Mouse (Mus musculus): Measurements from ENCODE around the gene Dohh. TPM values are rescaled to one million over a fixed set of nuclear protein-coding genes. Genes with fewer than 3 reads are reported as not detected.

Gene Dohh
- polyA plus RNA-seq, 1 experiment from 2014 or later, result 94.0 TPM

- Histone ChIP-seq H3K4me1 (replicated peaks) (peaks cover 47% of the 10 kb centered on the region), H3K27ac (replicated peaks) (no peak overlapping the region), H3K9ac (no peak overlapping the region), H3K9me3 (no peaks in the 10 kb centered on the region), H3K36me3 (peaks cover 11% of the 10 kb centered on the region), H3K27me3 (peaks cover 18% of the 10 kb centered on the region), H3K4me3 (no peak overlapping the region), H3K4me2 (no peak overlapping the region)
- no peak for ATAC-seq (ENCODE audit: low FRiP score, low read depth)
- 77% methylated on average over 12 of the region's 12 CpGs for WGBS
Measured at GRCm38 (mm10) chr10:81362336-81362949, 21.8 kb upstream of the Dohh start.

GRCm38 (mm10) chr10:81363436-81364346 is 20.5 kb upstream of the Dohh start:
- peaks cover 23% of the 10 kb centered on the region for H3K36me3 ChIP-seq
- peak overlapping the region; percentile 50 for H3K4me2 ChIP-seq
- 12% methylated on average over 54 of the region's 54 CpGs for WGBS
- peak overlapping the region; percentile 21 for H3K4me3 ChIP-seq
- H3K27ac ChIP-seq (replicated peaks), result no peak overlapping the region
- peaks cover 18% of the 10 kb centered on the region for H3K27me3 ChIP-seq
- peaks cover 38% of the 10 kb centered on the region for H3K4me1 ChIP-seq (replicated peaks)
- no peak for ATAC-seq (ENCODE audit: low FRiP score, low read depth)
- H3K9ac ChIP-seq, result 0 out of 2 replicates have a peak overlapping the region, but pooled peaks have one; percentile 19
- H3K9me3 ChIP-seq, result no peaks in the 10 kb centered on the region

- Histone ChIP-seq H3K4me2 (peak overlapping the region; percentile 50), H3K9me3 (no peaks in the 10 kb centered on the region), H3K4me1 (replicated peaks) (peaks cover 29% of the 10 kb centered on the region), H3K9ac (no peak overlapping the region), H3K27me3 (peaks cover 18% of the 10 kb centered on the region), H3K4me3 (peak overlapping the region; percentile 21; the same call in 1 of the 2 replicates), H3K27ac (replicated peaks) (no peak overlapping the region), H3K36me3 (peaks cover 32% of the 10 kb centered on the region)
- 0 out of 2 replicates have a peak, but pooled peaks have one; percentile 8 for ATAC-seq (ENCODE audit: low FRiP score, low read depth)
- WGBS, result 13% methylated on average over 26 of the region's 28 CpGs
Measured at GRCm38 (mm10) chr10:81364666-81365065, 19.6 kb upstream of the Dohh start.

- Histone ChIP-seq H3K27ac (replicated peaks) (no peak overlapping the region), H3K27me3 (peaks cover 18% of the 10 kb centered on the region), H3K36me3 (peaks cover 36% of the 10 kb centered on the region), H3K9me3 (no peaks in the 10 kb centered on the region), H3K9ac (no peak overlapping the region), H3K4me2 (no peak overlapping the region), H3K4me1 (replicated peaks) (peaks cover 25% of the 10 kb centered on the region), H3K4me3 (no peak overlapping the region)
- 0 out of 2 replicates have a peak, but pooled peaks have one; percentile 5 for ATAC-seq (ENCODE audit: low FRiP score, low read depth)
- 44% methylated on average over 4 of the region's 4 CpGs for WGBS
Measured at GRCm38 (mm10) chr10:81365073-81365472, 19.2 kb upstream of the Dohh start.

GRCm38 (mm10) chr10:81365672-81366476 is 18.4 kb upstream of the Dohh start, which contains the start of gene 4930404N11Rik:
Gene 4930404N11Rik, minus strand, starts transcription at chr10:81365816.
- Histone ChIP-seq H3K4me3 (peak within 1 kb of the TSS; percentile 21; the same call in 1 of the 2 replicates), H3K27me3 (peaks cover 18% of the 10 kb centered on the region), H3K9ac (no peak within 1 kb of the TSS), H3K36me3 (peaks cover 44% of the 10 kb centered on the region), H3K4me2 (peak within 1 kb of the TSS; percentile 50), H3K9me3 (no peaks in the 10 kb centered on the region), H3K4me1 (replicated peaks) (peaks cover 25% of the 10 kb centered on the region), H3K27ac (replicated peaks) (no peak within 1 kb of the TSS)
- no peak for ATAC-seq (ENCODE audit: low FRiP score, low read depth)
- 16% methylated on average over 12 of the region's 12 CpGs for WGBS

GRCm38 (mm10) chr10:81366477-81367206 is 17.6 kb upstream of the Dohh start:
- H3K9me3 ChIP-seq, result no peaks in the 10 kb centered on the region
- H3K36me3 ChIP-seq, result peaks cover 49% of the 10 kb centered on the region
- ATAC-seq (ENCODE audit: low FRiP score, low read depth), result no peak
- H3K4me1 ChIP-seq (replicated peaks), result peaks cover 25% of the 10 kb centered on the region
- no peak overlapping the region for H3K4me2 ChIP-seq
- no peak overlapping the region for H3K4me3 ChIP-seq
- H3K27ac ChIP-seq (replicated peaks), result no peak overlapping the region
- peaks cover 18% of the 10 kb centered on the region for H3K27me3 ChIP-seq
- WGBS, result 78% methylated on average over 6 of the region's 6 CpGs
- no peak overlapping the region for H3K9ac ChIP-seq

- Histone ChIP-seq H3K36me3 (peaks cover 49% of the 10 kb centered on the region), H3K9me3 (no peaks in the 10 kb centered on the region), H3K27ac (replicated peaks) (no peak overlapping the region), H3K9ac (no peak overlapping the region), H3K27me3 (peaks cover 18% of the 10 kb centered on the region), H3K4me3 (no peak overlapping the region), H3K4me2 (no peak overlapping the region), H3K4me1 (replicated peaks) (peaks cover 25% of the 10 kb centered on the region)
- no peak for ATAC-seq (ENCODE audit: low FRiP score, low read depth)
- 60% methylated on average over 6 of the region's 6 CpGs for WGBS
Measured at GRCm38 (mm10) chr10:81367207-81367495, 17.1 kb upstream of the Dohh start.

GRCm38 (mm10) chr10:81375322-81375721 is 8.9 kb upstream of the Dohh start:
- H3K36me3 ChIP-seq, result peaks cover 23% of the 10 kb centered on the region
- no peaks in the 10 kb centered on the region for H3K9me3 ChIP-seq
- WGBS, result 92% methylated on average over 10 of the region's 10 CpGs
- no peak overlapping the region for H3K27ac ChIP-seq (replicated peaks)
- no peak overlapping the region for H3K9ac ChIP-seq
- H3K27me3 ChIP-seq, result no peaks in the 10 kb centered on the region
- no peak overlapping the region for H3K4me3 ChIP-seq
- H3K4me2 ChIP-seq, result no peak overlapping the region
- no peak for ATAC-seq (ENCODE audit: low FRiP score, low read depth)
- H3K4me1 ChIP-seq (replicated peaks), result peaks cover 30% of the 10 kb centered on the region

GRCm38 (mm10) chr10:81376561-81377361 is 7.5 kb upstream of the Dohh start:
- Histone ChIP-seq H3K27ac (replicated peaks) (no peak overlapping the region), H3K9ac (peak overlapping the region; percentile 79), H3K27me3 (no peaks in the 10 kb centered on the region), H3K4me1 (replicated peaks) (peaks cover 30% of the 10 kb centered on the region), H3K4me3 (peak overlapping the region; percentile 70), H3K4me2 (peak overlapping the region; percentile 76), H3K9me3 (no peaks in the 10 kb centered on the region), H3K36me3 (peaks cover 13% of the 10 kb centered on the region)
- WGBS, result 42% methylated on average over 6 of the region's 6 CpGs
- ATAC-seq (ENCODE audit: low FRiP score, low read depth), result no peak

- H3K36me3 ChIP-seq, result peaks cover 13% of the 10 kb centered on the region
- peak overlapping the region; percentile 70 for H3K4me3 ChIP-seq
- H3K27me3 ChIP-seq, result no peaks in the 10 kb centered on the region
- 0 out of 2 replicates have a peak overlapping the region, but pooled peaks have one; percentile 85 for H3K27ac ChIP-seq (replicated peaks)
- no peak for ATAC-seq (ENCODE audit: low FRiP score, low read depth)
- H3K4me2 ChIP-seq, result peak overlapping the region; percentile 76
- H3K9me3 ChIP-seq, result no peaks in the 10 kb centered on the region
- peaks cover 30% of the 10 kb centered on the region for H3K4me1 ChIP-seq (replicated peaks)
- H3K9ac ChIP-seq, result peak overlapping the region; percentile 79
- 66% methylated on average over 2 of the region's 2 CpGs for WGBS
Measured at GRCm38 (mm10) chr10:81377362-81377664, 6.9 kb upstream of the Dohh start.

Measured in hindbrain, embryonic 15.5 days (tissue).